Mouse (Mus musculus) small intestine, adult 2 months (tissue): Measurements from ENCODE around the gene Rmnd1. TPM values are rescaled to one million over a fixed set of nuclear protein-coding genes. Genes with fewer than 3 reads are reported as not detected.

Experiments
- H3K27ac ChIP-seq: fragments of 200-500 bp; 2 replicates; pipeline ENCODE4 v1.5.1; 2012; ENCODE audit warnings: low read depth, low read length, control low read depth, inconsistent platforms; ENCODE audit not compliant: insufficient read depth
- H3K27me3 ChIP-seq: fragments of 200-500 bp; 2 replicates; pipeline ENCODE4 v1.6.1; 2012; ENCODE audit warnings: mild to moderate bottlenecking, moderate library complexity, low read length, inconsistent platforms; ENCODE audit not compliant: control insufficient read depth, insufficient read depth
- H3K36me3 ChIP-seq: fragments of 200-500 bp; 2 replicates; pipeline ENCODE4 v1.6.1; 2012; ENCODE audit warnings: mild to moderate bottlenecking, low read length, control low read depth, inconsistent platforms; ENCODE audit not compliant: control insufficient read depth, insufficient read depth
- H3K4me1 ChIP-seq: fragments of 200-500 bp; 2 replicates; pipeline ENCODE4 v1.6.1; 2012; ENCODE audit warnings: low read length, inconsistent platforms, mixed read lengths; ENCODE audit not compliant: control insufficient read depth, insufficient read depth, insufficient read length
- H3K4me3 ChIP-seq: fragments of 200-500 bp; 2 replicates; pipeline ENCODE4 v1.5.1; 2012; ENCODE audit warnings: low read depth, mild to moderate bottlenecking, control low read depth, inconsistent platforms, low read length, moderate library complexity
- CTCF ChIP-seq: fragments of 200-500 bp; IDR thresholded peaks from 2 replicates; pipeline ENCODE4 v1.5.1; 2012; ENCODE audit warnings: low read depth, mild to moderate bottlenecking, control low read depth, inconsistent platforms, low read length, moderate library complexity, mixed read lengths; ENCODE audit not compliant: insufficient replicate concordance, insufficient read length; ENCODE audit errors: extremely low read depth
- POLR2A ChIP-seq: fragments of 200-500 bp; IDR thresholded peaks from 2 replicates; pipeline ENCODE4 v1.6.1; 2012; ENCODE audit warnings: low read depth, mild to moderate bottlenecking, control low read depth, inconsistent platforms, low read length, moderate library complexity
- WGBS: fragments of 180-500 bp; shearing (Covaris S2); methylation state at CpG from one replicate; pipeline ENCODE4 v1.1.7; 2018; 5-methylcytosine and 5-hydroxymethylcytosine counted together
- polyA plus RNA-seq: library from polyadenylated mRNA; depleted of rRNA; stranded (reverse); fragments of >200 nt; gene quantifications from 2 replicates; pipeline ENCODE4 v1.2.3, GENCODE M21; 2012; rRNA removed

The Rmnd1 gene
- polyA plus RNA-seq: 10.0 and 17.1 TPM in 2 replicates

GRCm38 (mm10) chr10:4432123-4432931 lies at the start of gene Rmnd1, which contains the start of gene Armt1:
Gene Rmnd1 (minus strand): TSS chr10:4432388.
Gene Armt1 (plus strand): TSS chr10:4432467.
- H3K36me3 ChIP-seq: peaks cover 11% of the 10 kb centered on the region
- H3K4me3 ChIP-seq: peak within 1 kb of the TSS; percentile 99
- no peak for TF ChIP-seq CTCF
- TF ChIP-seq POLR2A: peak; percentile 57; the same call in 1 of the 2 replicates
- peak within 1 kb of the TSS; percentile 98 for H3K27ac ChIP-seq
- under 1% methylated on average over 75 of the region's 75 CpGs for WGBS
- 0 out of 2 replicates have a peak, but pooled peaks cover 1% of the 10 kb centered on the region for H3K4me1 ChIP-seq
- no peaks in the 10 kb centered on the region for H3K27me3 ChIP-seq

- no peaks in the 10 kb centered on the region for H3K27me3 ChIP-seq
- H3K36me3 ChIP-seq: no peaks in the 10 kb centered on the region
- H3K4me1 ChIP-seq: no peaks in the 10 kb centered on the region; the same call in 1 of the 2 replicates
- TF ChIP-seq CTCF (no peak), POLR2A (no peak)
- 76% methylated on average over 8 of the region's 8 CpGs for WGBS
- H3K4me3 ChIP-seq: no peak overlapping the region
- H3K27ac ChIP-seq: no peak overlapping the region
Observed at GRCm38 (mm10) chr10:4481695-4482094, 49.5 kb upstream of the Rmnd1 start.

GRCm38 (mm10) chr10:4480929-4481328 lies 48.7 kb upstream of the Rmnd1 start:
- no peak for TF ChIP-seq POLR2A
- Histone ChIP-seq H3K27ac (no peak overlapping the region), H3K4me3 (no peak overlapping the region), H3K4me1 (peaks cover 3% of the 10 kb centered on the region; the same call in 1 of the 2 replicates), H3K27me3 (no peaks in the 10 kb centered on the region), H3K36me3 (no peaks in the 10 kb centered on the region)
- 48% methylated on average over 3 of the region's 3 CpGs for WGBS

GRCm38 (mm10) chr10:4476604-4477003 lies 44.4 kb upstream of the Rmnd1 start:
- Histone ChIP-seq H3K36me3 (no peaks in the 10 kb centered on the region), H3K27me3 (no peaks in the 10 kb centered on the region), H3K4me1 (peaks cover 4% of the 10 kb centered on the region; the same call in 1 of the 2 replicates), H3K27ac (peak overlapping the region; percentile 56; the same call in 1 of the 2 replicates), H3K4me3 (no peak overlapping the region)
- WGBS: 38% methylated on average over 5 of the region's 5 CpGs
- TF ChIP-seq POLR2A: no peak
- no peak for TF ChIP-seq CTCF

GRCm38 (mm10) chr10:4475431-4475830 lies 43.2 kb upstream of the Rmnd1 start:
- Histone ChIP-seq H3K36me3 (no peaks in the 10 kb centered on the region), H3K27ac (no peak overlapping the region), H3K4me3 (no peak overlapping the region), H3K4me1 (peaks cover 4% of the 10 kb centered on the region; the same call in 1 of the 2 replicates), H3K27me3 (no peaks in the 10 kb centered on the region)
- WGBS: 84% methylated on average over 3 of the region's 3 CpGs
- TF ChIP-seq POLR2A: no peak
- TF ChIP-seq CTCF: no peak

- H3K27ac ChIP-seq: no peak overlapping the region
- 80% methylated on average over 11 of the region's 11 CpGs for WGBS
- H3K4me1 ChIP-seq: peaks cover 7% of the 10 kb centered on the region; the same call in 1 of the 2 replicates
- no peak overlapping the region for H3K4me3 ChIP-seq
- H3K27me3 ChIP-seq: no peaks in the 10 kb centered on the region
- TF ChIP-seq POLR2A (no peak), CTCF (no peak)
- H3K36me3 ChIP-seq: no peaks in the 10 kb centered on the region
Observed at GRCm38 (mm10) chr10:4473591-4473993, 41.4 kb upstream of the Rmnd1 start.

- peaks cover 2% of the 10 kb centered on the region; the same call in 1 of the 2 replicates for H3K4me1 ChIP-seq
- no peak overlapping the region for H3K27ac ChIP-seq
- no peaks in the 10 kb centered on the region for H3K36me3 ChIP-seq
- 47% methylated on average over 3 of the region's 3 CpGs for WGBS
- TF ChIP-seq POLR2A (no peak), CTCF (no peak)
- H3K27me3 ChIP-seq: no peaks in the 10 kb centered on the region
- no peak overlapping the region for H3K4me3 ChIP-seq
Observed at GRCm38 (mm10) chr10:4469406-4469805, 37.2 kb upstream of the Rmnd1 start.
